Mouse (Mus musculus) embryonic fibroblast, embryonic 13.5 days (primary cell): ENCODE measurements around the gene Tssk2.

Experiments used
- CTCF ChIP-seq: IDR thresholded peaks from 2 replicates; pipeline ENCODE4 v1.5.1; 2011; ENCODE audit warnings: mild to moderate bottlenecking, control low read depth, low read length, moderate library complexity, borderline replicate concordance; ENCODE audit not compliant: insufficient read depth
- POLR2A ChIP-seq: IDR thresholded peaks from 2 replicates; pipeline ENCODE4 v1.6.1; 2011; ENCODE audit warnings: low read depth, mild to moderate bottlenecking, control low read depth, low read length, moderate library complexity

GRCm38 (mm10) chr16:17876096-17876495 is 22.3 kb upstream of the Tssk2 start:
- TF ChIP-seq CTCF, result no peak
- TF ChIP-seq POLR2A, result no peak
